Mouse (Mus musculus): Measurements from ENCODE around the gene Gm10272. TPM values are rescaled to one million over a fixed set of nuclear protein-coding genes. Genes with fewer than 3 reads are reported as not detected.

Gm10272 gene
- polyA plus RNA-seq (2014; fragmentation: Nextera tagmentation; extraction: Ambion mirVana): not detected in 2 replicates

- no peak within 1 kb of the TSS for H3K4me3 ChIP-seq (ENCODE audit: low read depth, low read length)
- no peak within 1 kb of the TSS for H3K4me2 ChIP-seq (ENCODE audit: low read depth, low read length, severe bottlenecking)
- ATAC-seq (replicated peaks; ENCODE audit: low FRiP score): no peak
- WGBS: 92% methylated on average over 1 of the region's 1 CpGs
- H3K27me3 ChIP-seq (ENCODE audit: control insufficient read depth, insufficient read depth, low read length): no peaks in the 10 kb centered on the region
- H3K36me3 ChIP-seq (ENCODE audit: control insufficient read depth, insufficient read depth, low read length): no peaks in the 10 kb centered on the region
- H3K9me3 ChIP-seq (ENCODE audit: control insufficient read depth, low read length): no peaks in the 10 kb centered on the region
- H3K9ac ChIP-seq (ENCODE audit: low read length): no peak within 1 kb of the TSS
- no peak within 1 kb of the TSS for H3K27ac ChIP-seq (ENCODE audit: low read depth, low read length)
- H3K4me1 ChIP-seq (replicated peaks; ENCODE audit: control insufficient read depth, insufficient read depth, low read length): no peaks in the 10 kb centered on the region
- DNase-seq (ENCODE audit: low spot score): no peak
These were observed at the start of gene Gm10272 for GRCm38 (mm10) chr10:77706326-77706725. TSS of gene Gm10272 (plus strand) at chr10:77706626.

GRCm38 (mm10) chr10:77658286-77658994 is 48.0 kb upstream of the Gm10272 start:
- Histone ChIP-seq H3K27ac (ENCODE audit: low read depth, low read length) (no peak overlapping the region), H3K4me2 (ENCODE audit: low read depth, low read length, severe bottlenecking) (no peak overlapping the region), H3K9me3 (ENCODE audit: control insufficient read depth, low read length) (no peaks in the 10 kb centered on the region), H3K4me3 (ENCODE audit: low read depth, low read length) (no peak overlapping the region), H3K27me3 (ENCODE audit: control insufficient read depth, insufficient read depth, low read length) (no peaks in the 10 kb centered on the region), H3K9ac (ENCODE audit: low read length) (no peak overlapping the region), H3K36me3 (ENCODE audit: control insufficient read depth, insufficient read depth, low read length) (no peaks in the 10 kb centered on the region), H3K4me1 (replicated peaks; ENCODE audit: control insufficient read depth, insufficient read depth, low read length) (no peaks in the 10 kb centered on the region)
- DNase-seq (ENCODE audit: low spot score) (no peak), ATAC-seq (replicated peaks; ENCODE audit: low FRiP score) (no peak)
- WGBS: 82% methylated on average over 15 of the region's 15 CpGs

- Histone ChIP-seq H3K27ac (ENCODE audit: low read depth, low read length) (no peak overlapping the region), H3K9ac (ENCODE audit: low read length) (no peak overlapping the region), H3K4me3 (ENCODE audit: low read depth, low read length) (no peak overlapping the region), H3K9me3 (ENCODE audit: control insufficient read depth, low read length) (no peaks in the 10 kb centered on the region), H3K27me3 (ENCODE audit: control insufficient read depth, insufficient read depth, low read length) (no peaks in the 10 kb centered on the region), H3K4me1 (replicated peaks; ENCODE audit: control insufficient read depth, insufficient read depth, low read length) (no peaks in the 10 kb centered on the region), H3K4me2 (ENCODE audit: low read depth, low read length, severe bottlenecking) (no peak overlapping the region), H3K36me3 (ENCODE audit: control insufficient read depth, insufficient read depth, low read length) (no peaks in the 10 kb centered on the region)
- no peak for DNase-seq (ENCODE audit: low spot score)
- ATAC-seq (replicated peaks; ENCODE audit: low FRiP score): no peak
- WGBS: 61% methylated on average over 43 of the region's 43 CpGs
These were observed 42.3 kb upstream of the Gm10272 start for GRCm38 (mm10) chr10:77663949-77664665.

GRCm38 (mm10) chr10:77666342-77666741 is 40.1 kb upstream of the Gm10272 start:
- H3K4me3 ChIP-seq (ENCODE audit: low read depth, low read length): no peak overlapping the region
- H3K36me3 ChIP-seq (ENCODE audit: control insufficient read depth, insufficient read depth, low read length): no peaks in the 10 kb centered on the region
- no peak overlapping the region for H3K9ac ChIP-seq (ENCODE audit: low read length)
- H3K9me3 ChIP-seq (ENCODE audit: control insufficient read depth, low read length): no peaks in the 10 kb centered on the region
- no peaks in the 10 kb centered on the region for H3K27me3 ChIP-seq (ENCODE audit: control insufficient read depth, insufficient read depth, low read length)
- no peak overlapping the region for H3K27ac ChIP-seq (ENCODE audit: low read depth, low read length)
- H3K4me2 ChIP-seq (ENCODE audit: low read depth, low read length, severe bottlenecking): no peak overlapping the region
- ATAC-seq (replicated peaks; ENCODE audit: low FRiP score): no peak
- 85% methylated on average over 8 of the region's 8 CpGs for WGBS
- no peak for DNase-seq (ENCODE audit: low spot score)
- no peaks in the 10 kb centered on the region for H3K4me1 ChIP-seq (replicated peaks; ENCODE audit: control insufficient read depth, insufficient read depth, low read length)

GRCm38 (mm10) chr10:77667402-77667801 is 39.0 kb upstream of the Gm10272 start:
- H3K9me3 ChIP-seq (ENCODE audit: control insufficient read depth, low read length): no peaks in the 10 kb centered on the region
- no peak overlapping the region for H3K4me3 ChIP-seq (ENCODE audit: low read depth, low read length)
- H3K36me3 ChIP-seq (ENCODE audit: control insufficient read depth, insufficient read depth, low read length): no peaks in the 10 kb centered on the region
- no peaks in the 10 kb centered on the region for H3K27me3 ChIP-seq (ENCODE audit: control insufficient read depth, insufficient read depth, low read length)
- H3K9ac ChIP-seq (ENCODE audit: low read length): no peak overlapping the region
- no peak overlapping the region for H3K27ac ChIP-seq (ENCODE audit: low read depth, low read length)
- no peak overlapping the region for H3K4me2 ChIP-seq (ENCODE audit: low read depth, low read length, severe bottlenecking)
- no peaks in the 10 kb centered on the region for H3K4me1 ChIP-seq (replicated peaks; ENCODE audit: control insufficient read depth, insufficient read depth, low read length)
- ATAC-seq (replicated peaks; ENCODE audit: low FRiP score) (no peak), DNase-seq (ENCODE audit: low spot score) (no peak)
- WGBS: 90% methylated on average over 4 of the region's 4 CpGs

GRCm38 (mm10) chr10:77670710-77671109 is 35.7 kb upstream of the Gm10272 start:
- no peak overlapping the region for H3K9ac ChIP-seq (ENCODE audit: low read length)
- ATAC-seq (replicated peaks; ENCODE audit: low FRiP score): no peak
- no peaks in the 10 kb centered on the region for H3K27me3 ChIP-seq (ENCODE audit: control insufficient read depth, insufficient read depth, low read length)
- H3K4me1 ChIP-seq (replicated peaks; ENCODE audit: control insufficient read depth, insufficient read depth, low read length): no peaks in the 10 kb centered on the region; the same call in 1 of the 2 replicates
- H3K27ac ChIP-seq (ENCODE audit: low read depth, low read length): no peak overlapping the region
- WGBS: 88% methylated on average over 4 of the region's 4 CpGs
- no peak overlapping the region for H3K4me3 ChIP-seq (ENCODE audit: low read depth, low read length)
- DNase-seq (ENCODE audit: low spot score): no peak
- H3K36me3 ChIP-seq (ENCODE audit: control insufficient read depth, insufficient read depth, low read length): no peaks in the 10 kb centered on the region
- H3K4me2 ChIP-seq (ENCODE audit: low read depth, low read length, severe bottlenecking): no peak overlapping the region
- no peaks in the 10 kb centered on the region for H3K9me3 ChIP-seq (ENCODE audit: control insufficient read depth, low read length)

GRCm38 (mm10) chr10:77671519-77671918 is 34.9 kb upstream of the Gm10272 start:
- Histone ChIP-seq H3K9ac (ENCODE audit: low read length) (no peak overlapping the region), H3K9me3 (ENCODE audit: control insufficient read depth, low read length) (no peaks in the 10 kb centered on the region)

GRCm38 (mm10) chr10:77673765-77674164 is 32.7 kb upstream of the Gm10272 start:
- Histone ChIP-seq H3K9me3 (ENCODE audit: control insufficient read depth, low read length) (no peaks in the 10 kb centered on the region), H3K9ac (ENCODE audit: low read length) (no peak overlapping the region), H3K27ac (ENCODE audit: low read depth, low read length) (no peak overlapping the region), H3K4me2 (ENCODE audit: low read depth, low read length, severe bottlenecking) (no peak overlapping the region), H3K36me3 (ENCODE audit: control insufficient read depth, insufficient read depth, low read length) (no peaks in the 10 kb centered on the region), H3K27me3 (ENCODE audit: control insufficient read depth, insufficient read depth, low read length) (peaks cover 10% of the 10 kb centered on the region), H3K4me3 (ENCODE audit: low read depth, low read length) (no peak overlapping the region), H3K4me1 (replicated peaks; ENCODE audit: control insufficient read depth, insufficient read depth, low read length) (peaks cover 13% of the 10 kb centered on the region; the same call in 1 of the 2 replicates)
- DNase-seq (ENCODE audit: low spot score): no peak
- no peak for ATAC-seq (replicated peaks; ENCODE audit: low FRiP score)
- 63% methylated on average over 13 of the region's 13 CpGs for WGBS

More at GRCm38 (mm10) chr10:77671519-77671918, 34.9 kb upstream of the Gm10272 start:
- H3K4me3 ChIP-seq (ENCODE audit: low read depth, low read length): no peak overlapping the region
- DNase-seq (ENCODE audit: low spot score) (no peak), ATAC-seq (replicated peaks; ENCODE audit: low FRiP score) (no peak)
- H3K27ac ChIP-seq (ENCODE audit: low read depth, low read length): no peak overlapping the region
- no peak overlapping the region for H3K4me2 ChIP-seq (ENCODE audit: low read depth, low read length, severe bottlenecking)
- no peaks in the 10 kb centered on the region; the same call in 1 of the 2 replicates for H3K4me1 ChIP-seq (replicated peaks; ENCODE audit: control insufficient read depth, insufficient read depth, low read length)
- H3K27me3 ChIP-seq (ENCODE audit: control insufficient read depth, insufficient read depth, low read length): no peaks in the 10 kb centered on the region
- H3K36me3 ChIP-seq (ENCODE audit: control insufficient read depth, insufficient read depth, low read length): no peaks in the 10 kb centered on the region
- 92% methylated on average over 4 of the region's 4 CpGs for WGBS
